Mouse (Mus musculus) olfactory bulb, adult 2 months (tissue): ENCODE results near the gene Creb3l1.

Experiments used
- CTCF ChIP-seq: fragments of 200-500 bp; IDR thresholded peaks from 2 replicates; pipeline ENCODE4 v1.5.1; 2012; ENCODE audit warnings: low read depth, mild to moderate bottlenecking, low read length, moderate library complexity; ENCODE audit not compliant: insufficient read depth
- POLR2A ChIP-seq: fragments of 200-500 bp; IDR thresholded peaks from 2 replicates; pipeline ENCODE4 v1.6.1; 2012; ENCODE audit warnings: mild to moderate bottlenecking, low read depth, low read length, moderate library complexity; ENCODE audit not compliant: insufficient read depth

DNA sequence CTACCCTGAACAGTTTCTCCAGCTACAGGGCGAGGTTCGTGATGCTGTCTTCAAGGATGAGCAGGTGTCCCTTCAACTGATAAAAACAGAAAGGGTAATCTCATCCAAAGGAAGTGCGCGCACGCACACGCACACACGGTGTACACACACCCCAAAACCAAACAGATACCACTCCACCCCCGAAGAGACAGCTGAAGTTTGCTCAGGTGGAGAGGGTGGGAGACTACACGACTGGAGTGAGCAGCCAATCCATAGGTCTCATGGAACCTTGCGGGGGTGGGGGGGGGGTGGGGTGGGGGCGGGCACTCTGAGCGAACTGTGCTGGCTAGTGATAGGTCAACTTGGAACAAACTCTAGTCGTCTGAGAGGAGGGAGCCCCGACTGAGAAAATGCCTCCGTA lies 17.2 kb upstream of the Creb3l1 start:
- TF ChIP-seq POLR2A (no peak), CTCF (no peak)
